Mouse (Mus musculus): ENCODE results near the gene Ndufb5.
A peak's percentile ranks its signal among the peaks of the same experiment; 100 is the strongest.

DNA sequence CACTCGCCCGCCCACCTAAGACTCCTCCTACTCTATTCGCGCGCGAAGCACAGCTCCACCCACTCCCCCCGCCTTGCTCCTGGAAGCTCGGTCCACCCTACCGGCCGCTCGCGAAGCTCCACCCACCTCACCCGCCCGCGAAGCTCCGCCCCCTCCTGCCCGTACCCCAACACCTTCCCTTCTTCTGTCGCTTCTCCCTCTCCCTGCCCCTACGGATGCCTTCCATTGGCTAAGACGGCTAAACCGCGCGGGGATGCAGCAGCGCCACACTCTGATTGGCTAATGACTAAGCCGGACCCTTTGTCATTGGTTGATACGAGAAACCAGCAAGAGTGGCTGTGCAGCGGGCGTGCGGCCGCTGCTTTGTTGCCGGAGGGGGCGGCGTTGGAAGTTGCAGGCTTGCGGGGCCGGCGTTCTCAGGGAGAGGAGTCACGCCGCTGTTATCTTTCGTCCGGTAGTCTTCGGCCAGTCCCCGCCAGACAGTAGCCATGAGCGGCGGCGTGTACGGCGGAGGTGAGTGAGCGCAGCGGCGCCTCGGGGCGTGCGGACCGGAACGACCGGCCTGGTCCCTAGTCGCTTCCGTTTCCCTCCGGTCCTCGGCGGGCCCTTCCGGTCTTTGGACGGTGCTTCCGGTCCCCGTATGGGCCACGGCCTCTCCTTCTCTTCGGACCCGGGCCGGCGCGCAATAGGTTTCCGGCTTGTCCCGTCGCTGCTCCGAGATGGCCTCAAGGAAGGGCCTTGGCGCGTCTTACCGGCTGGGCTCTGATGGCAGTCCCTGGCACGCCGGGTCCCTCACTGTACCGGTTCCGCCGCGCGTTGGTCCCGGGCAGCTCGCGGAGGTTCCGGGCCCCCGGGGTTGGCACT, 28.2 kb upstream of the Ndufb5 start:
- TF ChIP-seq TCF12 (IDR thresholded peaks at IDR 0.05; ENCODE audit: insufficient read depth, poor library complexity, severe bottlenecking) (no peak), POLR2A (IDR thresholded peaks at IDR 0.05; ENCODE audit: insufficient read length, low read depth) (peak; percentile 50), USF1 (IDR thresholded peaks at IDR 0.05; ENCODE audit: low read depth) (no peak), REST (IDR thresholded peaks at IDR 0.05; ENCODE audit: insufficient read depth, insufficient read length) (no peak), MAX (IDR thresholded peaks at IDR 0.05; ENCODE audit: low read depth) (no peak)
